Mouse (Mus musculus): ENCODE data around the gene Calhm3. TPM values are rescaled to one million over a fixed set of nuclear protein-coding genes. Genes with fewer than 3 reads are reported as not detected.
"Not testable (repeated sequence)": the region's sequence is repeated elsewhere in the genome, so short reads cannot be mapped to it uniquely, and the experiment has no call there.

Gene Calhm3
- total RNA-seq, 2 experiments from 2014 or later: not detected

GRCm38 (mm10) chr19:47167617-47168214 lies 10.2 kb upstream of the Calhm3 start:
- no peak for DNase-seq

GRCm38 (mm10) chr19:47166758-47167157 lies 9.2 kb upstream of the Calhm3 start:
- DNase-seq: no peak

- no peak for DNase-seq
Measured at GRCm38 (mm10) chr19:47163176-47163744, 5.7 kb upstream of the Calhm3 start.

GRCm38 (mm10) chr19:47161669-47162068 lies 4.1 kb upstream of the Calhm3 start:
- DNase-seq: no peak

- DNase-seq: no peak
Measured at GRCm38 (mm10) chr19:47153767-47154166, 3.8 kb downstream of the Calhm3 start.

- no peak for DNase-seq
Measured at GRCm38 (mm10) chr19:47152062-47152369, 5.5 kb downstream of the Calhm3 start.

- no peak for DNase-seq
Measured at GRCm38 (mm10) chr19:47151332-47152061, 6.1 kb downstream of the Calhm3 start.

- DNase-seq: no peak
Measured at GRCm38 (mm10) chr19:47149854-47150253, 7.7 kb downstream of the Calhm3 start.

- DNase-seq: no peak
Measured at GRCm38 (mm10) chr19:47148267-47148847, 9.2 kb downstream of the Calhm3 start.

- no peak for DNase-seq
Measured at GRCm38 (mm10) chr19:47144154-47144553, 13.4 kb downstream of the Calhm3 start, which contains the start of gene Calhm1. Gene Calhm1, minus strand, starts transcription at chr19:47144254.

GRCm38 (mm10) chr19:47142438-47142837 lies 15.1 kb downstream of the Calhm3 start:
- DNase-seq: no peak

GRCm38 (mm10) chr19:47139611-47140010 lies 18.0 kb downstream of the Calhm3 start:
- not testable (repeated sequence) for DNase-seq

- DNase-seq: peak; percentile 71
Measured at GRCm38 (mm10) chr19:47137771-47138421, 19.7 kb downstream of the Calhm3 start, which contains the start of gene Calhm2. Gene Calhm2, minus strand, starts transcription at chr19:47138294.

- DNase-seq: peak; percentile 61
Measured at GRCm38 (mm10) chr19:47137051-47137581, 20.4 kb downstream of the Calhm3 start.

GRCm38 (mm10) chr19:47136170-47136569 lies 21.4 kb downstream of the Calhm3 start:
- DNase-seq: no peak

- no peak for DNase-seq
Measured at GRCm38 (mm10) chr19:47135568-47135967, 22.0 kb downstream of the Calhm3 start.

GRCm38 (mm10) chr19:47133161-47133560 lies 24.4 kb downstream of the Calhm3 start:
- no peak for DNase-seq

- DNase-seq: no peak
Measured at GRCm38 (mm10) chr19:47130551-47131125, 26.9 kb downstream of the Calhm3 start.

GRCm38 (mm10) chr19:47128835-47129234 lies 28.7 kb downstream of the Calhm3 start:
- DNase-seq: no peak

- no peak for DNase-seq
Measured at GRCm38 (mm10) chr19:47128164-47128563, 29.4 kb downstream of the Calhm3 start.

- DNase-seq: peak; percentile 46
Measured at GRCm38 (mm10) chr19:47122802-47123201, 34.8 kb downstream of the Calhm3 start.

GRCm38 (mm10) chr19:47121054-47121453 lies 36.5 kb downstream of the Calhm3 start:
- DNase-seq: no peak
